Mouse (Mus musculus) bone marrow, adult 2 months (tissue): ENCODE data around the gene 2310039H08Rik. TPM values are rescaled to one million over a fixed set of nuclear protein-coding genes. Genes with fewer than 3 reads are reported as not detected.
A peak's percentile ranks its signal among the peaks of the same experiment; 100 is the strongest.
"Not testable (repeated sequence)": the region's sequence is repeated elsewhere in the genome, so short reads cannot be mapped to it uniquely, and the experiment has no call there.

Experiments used
- H3K27ac ChIP-seq: fragments of 200-500 bp; 2 replicates; pipeline ENCODE4 v1.5.1; 2012; ENCODE audit warnings: low read depth, mild to moderate bottlenecking, control low read depth, inconsistent platforms, low read length; ENCODE audit not compliant: control insufficient read depth, poor library complexity, insufficient read depth
- H3K4me1 ChIP-seq: fragments of 200-500 bp; 2 replicates; pipeline ENCODE4 v1.6.1; 2011; ENCODE audit warnings: low read length; ENCODE audit not compliant: control insufficient read depth, insufficient read depth
- H3K4me3 ChIP-seq: fragments of 200-500 bp; replicated peaks from 2 replicates; pipeline ENCODE3; 2011; ENCODE audit warnings: mild to moderate bottlenecking, low read depth, low read length, control low read depth; ENCODE audit not compliant: control insufficient read depth
- CTCF ChIP-seq: fragments of 200-500 bp; IDR thresholded peaks from 2 replicates; pipeline ENCODE4 v1.5.1; 2011; ENCODE audit warnings: low read length, control low read depth; ENCODE audit not compliant: control insufficient read depth, insufficient read depth
- POLR2A ChIP-seq: fragments of 200-500 bp; IDR thresholded peaks from 2 replicates; pipeline ENCODE4 v1.6.1; 2011; ENCODE audit warnings: low read depth, mild to moderate bottlenecking, control low read depth, low read length, borderline replicate concordance; ENCODE audit not compliant: control insufficient read depth
- WGBS: fragments of 180-500 bp; shearing (Covaris S2); methylation state at CpG from one replicate; pipeline ENCODE4 v1.1.7; 2018; 5-methylcytosine and 5-hydroxymethylcytosine counted together
- polyA plus RNA-seq: library from polyadenylated mRNA; stranded (reverse); fragments of >200 nt; gene quantifications from 2 replicates; pipeline ENCODE4 v1.2.4, GENCODE M21; 2011; ENCODE audit warnings: low replicate concordance; ENCODE audit not compliant: missing spikeins, insufficient read depth, insufficient read length

2310039H08Rik gene
- polyA plus RNA-seq, 1 experiment, result 18.3 TPM

DNA sequence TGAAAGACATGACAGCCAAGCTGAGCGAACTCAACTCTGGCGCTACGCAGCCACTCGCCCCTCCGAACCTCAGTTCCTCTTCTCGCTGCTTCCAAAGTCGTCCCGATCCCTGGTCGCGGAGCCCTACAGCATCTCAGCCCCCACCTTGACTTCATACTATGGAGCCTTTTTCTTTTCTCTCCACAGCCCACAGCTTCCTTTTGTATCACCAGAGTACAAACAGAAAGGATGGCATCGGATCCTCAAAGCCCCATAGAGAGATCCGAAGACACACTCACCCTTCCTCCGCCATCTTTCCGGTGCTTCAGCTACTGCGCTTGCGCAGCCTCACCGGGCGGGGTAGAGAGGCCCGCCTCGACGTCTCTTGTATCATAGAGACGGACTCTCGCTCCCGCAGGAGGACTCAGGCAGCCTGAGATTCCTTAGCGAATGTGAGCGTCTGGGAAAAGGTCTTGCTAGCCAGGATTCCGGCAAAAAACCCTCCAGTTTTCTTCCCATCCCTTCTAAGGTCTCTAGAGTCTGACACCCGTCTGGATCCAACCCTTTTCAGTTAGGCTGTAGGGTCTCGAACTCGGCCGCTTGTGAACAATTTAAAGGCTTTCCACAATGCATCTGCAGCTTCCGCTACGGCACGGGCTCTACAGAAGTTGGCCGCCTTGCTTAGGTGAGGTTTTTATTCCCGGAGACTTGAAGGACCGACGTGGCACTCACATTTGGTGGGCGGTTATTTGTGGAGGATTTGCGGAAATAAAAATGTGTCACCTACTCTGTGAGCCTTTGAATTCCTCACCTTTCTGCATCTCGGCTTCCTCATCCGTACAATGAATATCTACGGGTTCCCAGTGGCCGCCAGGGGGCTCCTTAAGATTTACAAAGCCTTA lies 10.1 kb downstream of the 2310039H08Rik start, which contains the start of gene Rpl7l1:
Gene Rpl7l1 (minus strand): TSS at position 332 of the 881 bp plus-strand sequence.
- WGBS, result under 1% methylated on average over 44 of the region's 44 CpGs
- Histone ChIP-seq H3K27ac (peak within 1 kb of the TSS; percentile 70), H3K4me3 (peak within 1 kb of the TSS; percentile 96), H3K4me1 (no peaks in the 10 kb centered on the region)
- TF ChIP-seq POLR2A (peak; percentile 89), CTCF (peak; percentile 46)

DNA sequence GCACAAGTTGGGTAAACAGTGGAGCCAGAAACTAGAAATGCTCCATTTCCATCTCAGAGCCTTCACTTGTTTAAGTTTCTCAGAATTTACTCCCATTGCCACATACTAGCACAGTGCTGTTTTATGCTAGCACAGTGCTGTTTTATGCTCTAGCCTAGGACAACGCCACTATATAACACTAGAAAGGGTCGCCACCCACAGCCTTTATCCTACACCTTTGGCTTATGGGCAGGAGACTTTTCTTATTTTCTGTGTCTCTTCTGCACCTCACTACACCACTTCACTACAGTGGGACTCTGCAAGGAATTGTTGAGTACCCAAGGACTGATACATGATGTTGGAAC lies 10.8 kb downstream of the 2310039H08Rik start:
- no peaks in the 10 kb centered on the region for H3K4me1 ChIP-seq
- WGBS, result 79% methylated on average over 2 of the region's 2 CpGs
- TF ChIP-seq POLR2A (no peak), CTCF (no peak)
- H3K27ac ChIP-seq, result peak overlapping the region; percentile 36; the same call in 1 of the 2 replicates
- no peak overlapping the region for H3K4me3 ChIP-seq

DNA sequence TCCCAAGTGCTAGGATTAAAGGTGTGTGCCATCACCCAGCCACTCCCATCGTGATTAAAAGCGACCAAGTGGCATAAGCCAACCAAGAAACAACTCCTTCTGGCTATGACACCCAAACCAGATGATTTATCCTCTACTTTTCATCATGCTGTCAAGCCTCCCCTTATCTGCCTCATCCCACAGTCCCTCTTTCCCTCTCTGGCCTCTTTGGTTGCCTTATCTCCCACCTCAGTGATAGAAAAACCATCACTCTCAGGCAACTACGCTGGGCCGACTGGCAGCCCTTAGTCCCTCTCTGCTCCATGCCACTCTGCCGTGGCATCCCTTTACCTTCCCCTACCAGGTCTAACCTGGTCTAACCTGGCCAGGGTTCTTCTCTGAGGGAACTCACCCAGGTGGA lies 14.5 kb downstream of the 2310039H08Rik start:
- H3K4me1 ChIP-seq, result no peaks in the 10 kb centered on the region
- H3K27ac ChIP-seq, result no peak overlapping the region
- TF ChIP-seq CTCF (no peak), POLR2A (no peak)
- H3K4me3 ChIP-seq, result no peak overlapping the region
- 66% methylated on average over 5 of the region's 5 CpGs for WGBS

DNA sequence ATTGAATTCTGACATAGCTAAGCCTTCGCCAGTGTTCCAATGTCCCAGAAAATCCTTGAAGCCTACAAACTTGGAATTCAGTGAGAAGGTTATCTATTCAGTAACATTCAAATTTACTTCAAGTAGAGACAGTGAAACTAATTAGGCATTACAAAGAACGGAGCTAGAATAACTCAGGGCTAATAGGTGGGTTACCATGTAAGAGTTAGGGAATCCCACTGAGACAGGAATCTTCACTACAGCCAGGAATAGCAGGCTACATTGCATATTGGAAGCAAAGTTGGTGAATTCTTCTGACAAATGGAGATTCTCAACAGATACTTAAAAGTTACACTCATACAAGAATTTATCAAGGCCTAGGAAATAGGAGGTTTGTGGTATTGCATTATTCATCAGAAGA lies 15.5 kb downstream of the 2310039H08Rik start:
- H3K4me1 ChIP-seq, H3K27ac ChIP-seq, H3K4me3 ChIP-seq: not testable (repeated sequence)
- WGBS, result 78% methylated on average over 2 of the region's 2 CpGs

DNA sequence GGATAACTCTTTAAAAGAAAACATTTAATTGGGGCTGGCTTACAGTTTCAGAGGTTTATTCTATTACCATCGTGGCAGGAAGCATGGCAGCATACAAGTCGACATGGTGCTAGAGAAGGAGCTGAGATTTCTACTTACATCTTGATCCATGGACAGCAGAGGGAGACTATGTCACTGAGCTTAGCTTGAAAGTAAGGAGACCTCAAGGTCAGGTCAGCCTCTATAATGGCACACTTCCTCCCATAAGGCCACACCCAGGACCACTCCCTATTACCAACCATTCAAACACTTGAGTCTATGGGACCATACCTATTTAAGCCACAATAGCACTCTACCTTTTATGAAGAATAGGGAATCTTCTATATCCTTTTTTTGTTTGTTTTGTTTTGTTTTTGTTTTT lies 20.5 kb downstream of the 2310039H08Rik start:
- 62% methylated on average over 2 of the region's 2 CpGs for WGBS
- Histone ChIP-seq H3K4me3 (no peak overlapping the region), H3K4me1 (peaks cover 1% of the 10 kb centered on the region), H3K27ac (no peak overlapping the region)
- TF ChIP-seq POLR2A, result no peak
- TF ChIP-seq CTCF, result no peak

DNA sequence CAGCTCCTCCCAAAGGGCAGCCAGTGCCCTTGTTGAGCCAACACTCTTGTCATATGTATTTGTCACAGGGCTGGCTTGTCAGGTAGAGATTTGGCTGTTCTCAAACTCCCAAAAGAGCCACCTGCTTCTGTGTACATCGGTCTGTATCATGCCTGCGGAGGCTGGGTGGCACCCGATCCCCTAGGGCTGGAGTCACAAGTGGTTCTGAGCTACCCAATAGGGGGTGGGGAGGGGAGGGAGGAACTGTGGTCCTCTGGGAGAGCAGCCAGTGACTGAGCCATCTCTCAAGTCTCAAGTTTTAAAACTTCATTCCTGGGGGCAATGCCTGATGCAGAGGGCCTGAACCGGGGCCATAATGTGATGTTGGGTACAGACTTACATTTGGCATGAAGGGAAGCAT lies 24.3 kb downstream of the 2310039H08Rik start:
- 89% methylated on average over 4 of the region's 4 CpGs for WGBS
- Histone ChIP-seq H3K27ac (no peak overlapping the region), H3K4me3 (no peak overlapping the region), H3K4me1 (peaks cover 3% of the 10 kb centered on the region)
- TF ChIP-seq POLR2A (no peak), CTCF (no peak)

DNA sequence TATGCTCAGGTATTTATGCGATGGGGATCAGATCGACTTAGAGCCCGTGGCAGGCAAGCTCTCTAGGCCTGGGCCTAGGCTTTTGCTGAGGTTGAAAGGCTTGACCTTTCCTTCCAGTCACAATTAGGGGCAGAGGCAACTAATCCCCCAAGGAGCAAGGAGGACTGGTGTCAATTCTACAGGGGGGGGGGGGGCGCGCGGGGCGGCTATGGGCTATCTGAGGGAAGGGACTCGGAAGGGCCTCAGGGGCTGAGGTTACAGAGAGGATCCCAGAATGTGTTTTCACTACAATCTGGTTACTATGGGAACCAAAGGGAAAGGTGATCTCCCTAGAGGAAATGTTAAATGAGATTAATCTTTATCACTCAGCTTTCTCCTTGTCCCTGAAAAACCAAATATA lies 25.0 kb downstream of the 2310039H08Rik start:
- Histone ChIP-seq H3K4me3 (no peak overlapping the region), H3K27ac (no peak overlapping the region), H3K4me1 (peaks cover 3% of the 10 kb centered on the region)
- no peak for TF ChIP-seq POLR2A
- TF ChIP-seq CTCF, result no peak
- WGBS, result 93% methylated on average over 8 of the region's 8 CpGs

DNA sequence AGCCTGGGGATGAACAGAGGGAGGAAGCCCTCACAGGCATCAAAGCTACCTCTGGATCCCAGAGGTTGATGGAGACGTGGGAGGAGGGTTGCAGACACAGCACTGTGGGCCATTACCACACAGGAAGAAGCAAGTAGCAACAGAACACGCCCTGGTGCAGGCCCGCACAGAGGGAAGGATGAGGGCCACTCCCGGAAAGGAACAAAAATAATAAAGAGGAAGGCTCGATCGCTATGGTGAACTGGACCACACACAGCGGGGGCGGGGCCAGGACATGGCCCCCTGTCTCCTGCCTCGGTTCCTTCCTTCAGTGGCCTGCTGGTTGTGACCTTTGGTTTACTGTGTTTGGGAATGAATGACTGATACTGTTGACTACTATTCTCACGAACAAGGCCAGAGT lies 27.2 kb downstream of the 2310039H08Rik start:
- peaks cover 3% of the 10 kb centered on the region for H3K4me1 ChIP-seq
- TF ChIP-seq POLR2A (no peak), CTCF (no peak)
- 38% methylated on average over 10 of the region's 10 CpGs for WGBS
- no peak overlapping the region for H3K4me3 ChIP-seq
- H3K27ac ChIP-seq, result peak overlapping the region; percentile 16; the same call in 1 of the 2 replicates
